Mouse (Mus musculus): ENCODE measurements around the gene Exoc1. TPM values are rescaled to one million over a fixed set of nuclear protein-coding genes. Genes with fewer than 3 reads are reported as not detected.

Gene Exoc1
- total RNA-seq (2021): 10 to 100 TPM; 55.4 to 59.9 TPM
- long read RNA-seq, experiment 1, partial matches to known transcripts: 1 of 8 reads
- long read RNA-seq, experiment 1, other reads (novel, unspliced or antisense): 4 of 8 reads
- long read RNA-seq, experiment 2, partial matches to known transcripts: 1 of 4 reads
- long read RNA-seq, experiment 2, other reads (novel, unspliced or antisense): 2 of 4 reads

DNA sequence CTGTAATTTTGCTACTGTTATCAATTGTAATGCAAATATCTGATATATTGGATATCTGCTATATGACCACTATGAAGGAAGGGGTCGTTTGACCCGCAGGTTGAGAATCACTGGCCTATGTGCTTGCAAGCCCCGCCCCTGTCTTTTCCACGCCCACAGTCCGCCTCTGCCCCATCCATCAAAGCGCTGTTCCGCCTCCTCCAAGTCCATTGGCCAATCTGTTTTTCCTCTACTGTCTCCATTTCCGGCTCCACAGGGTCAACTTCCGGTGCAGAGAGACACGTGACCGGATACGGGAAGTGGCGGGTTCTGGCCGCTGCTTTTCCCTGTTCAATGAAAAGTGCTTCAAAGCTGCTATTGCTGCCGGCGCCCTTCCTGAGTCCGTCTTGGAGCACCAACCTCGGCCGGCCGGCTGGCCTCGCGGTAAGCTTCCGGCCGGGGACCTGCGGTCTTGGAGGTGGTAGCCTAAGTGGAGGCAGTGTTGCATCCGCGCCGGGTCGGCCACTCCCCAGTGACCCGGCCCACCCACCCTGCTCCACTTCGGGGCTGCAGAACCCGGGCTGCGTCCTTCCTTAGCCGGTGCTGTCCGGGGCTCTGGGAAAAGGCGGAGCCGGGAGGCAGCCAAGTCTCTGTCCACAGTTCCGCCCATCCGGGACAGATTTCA lies at the start of gene Exoc1:
TSS of gene Exoc1 (plus strand) at position 272 of the 664 bp plus-strand sequence.
- TF ChIP-seq CTCF (IDR thresholded peaks at IDR 0.05): no peak
- H3K27ac ChIP-seq: peak within 1 kb of the TSS; percentile 75
- peak within 1 kb of the TSS; percentile 92 for H3K4me3 ChIP-seq
- intact Hi-C loops (cut with DNase I): loop anchor here (2.0 to 5.0 kb wide), 2 partner anchors 60 to 227 kb away; partner anchors contain the start of genes Cep135 and Clock
- peak; percentile 89 to 93 for DNase-seq (ENCODE audit: extremely low spot score in 1 of 2, low spot score in 2 of 2)

GRCm38 (mm10) chr5:76483811-76484210 lies 45.3 kb upstream of the Exoc1 start, which contains the start of gene Gm7271:
TSS of gene Gm7271 (plus strand) at chr5:76484040.
- DNase-seq (ENCODE audit: extremely low spot score in 1 of 2, low spot score in 2 of 2): no peak
- intact Hi-C loops (cut with DNase I): no loop called here
- H3K4me3 ChIP-seq: no peak within 1 kb of the TSS
- TF ChIP-seq CTCF (IDR thresholded peaks at IDR 0.05): no peak
- no peak within 1 kb of the TSS for H3K27ac ChIP-seq

DNA sequence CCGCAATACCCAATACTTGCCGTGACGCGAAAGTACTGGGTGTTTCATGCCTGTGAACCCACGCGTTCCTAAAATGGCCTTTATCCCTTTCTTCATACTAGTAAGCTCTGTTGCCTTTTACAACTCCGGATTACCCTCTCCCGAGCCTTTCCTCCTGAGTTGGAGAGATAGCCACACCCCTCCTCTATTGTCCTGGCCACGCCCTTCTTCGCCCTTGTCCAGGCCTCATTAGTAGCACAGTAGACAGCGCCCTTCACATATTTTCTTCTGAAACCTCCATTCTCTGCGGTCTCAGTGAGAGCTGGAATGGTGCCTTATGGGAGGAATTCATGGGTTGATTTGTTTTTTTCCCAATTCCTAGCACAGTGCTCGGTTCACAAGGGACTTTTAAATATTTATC lies 34.0 kb upstream of the Exoc1 start:
- H3K4me3 ChIP-seq: no peak overlapping the region
- no peak overlapping the region for H3K27ac ChIP-seq
- no peak for DNase-seq (ENCODE audit: extremely low spot score in 1 of 2, low spot score in 2 of 2)
- intact Hi-C loops (cut with DNase I): no loop called here
- TF ChIP-seq CTCF (IDR thresholded peaks at IDR 0.05): no peak

- no peak overlapping the region for H3K27ac ChIP-seq
- intact Hi-C loops (cut with DNase I): no loop called here
- no peak for TF ChIP-seq CTCF (IDR thresholded peaks at IDR 0.05)
- no peak overlapping the region for H3K4me3 ChIP-seq
- DNase-seq (ENCODE audit: extremely low spot score in 1 of 2, low spot score in 2 of 2): no peak
Observed at GRCm38 (mm10) chr5:76522446-76522845, 6.7 kb upstream of the Exoc1 start.

DNA sequence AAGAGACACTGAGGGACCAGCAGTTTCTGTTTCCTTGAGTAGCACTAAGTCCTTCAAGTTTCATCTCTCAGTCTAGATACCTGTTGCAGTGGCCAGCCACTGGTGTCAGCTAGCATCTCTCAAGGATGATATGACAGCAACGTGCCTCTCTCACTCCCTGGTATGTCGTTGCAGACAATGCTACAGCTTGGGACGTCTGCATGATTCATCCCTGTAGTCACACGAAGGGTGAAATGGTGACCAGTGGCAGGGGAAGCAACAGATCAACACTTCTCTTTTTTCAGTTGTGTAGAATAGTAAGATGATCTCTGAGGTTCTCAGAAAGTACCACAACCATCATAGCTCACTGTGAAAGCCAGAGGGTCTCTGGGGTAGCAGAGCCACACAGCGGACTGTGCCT lies 4.5 kb upstream of the Exoc1 start:
- no peak for DNase-seq (ENCODE audit: extremely low spot score in 1 of 2, low spot score in 2 of 2)
- intact Hi-C loops (cut with DNase I): loop anchor here (5.0 kb wide), 1 partner anchor 222 kb away; the partner anchor contains the start of gene Clock
- no peak for TF ChIP-seq CTCF (IDR thresholded peaks at IDR 0.05)
- H3K27ac ChIP-seq: no peak overlapping the region
- H3K4me3 ChIP-seq: no peak overlapping the region

GRCm38 (mm10) chr5:76525066-76525465 lies 4.0 kb upstream of the Exoc1 start:
- Histone ChIP-seq H3K27ac (no peak overlapping the region), H3K4me3 (no peak overlapping the region)
- intact Hi-C loops (cut with DNase I): loop anchor here (5.0 kb wide), 1 partner anchor 223 kb away; the partner anchor contains the start of gene Clock
- no peak for TF ChIP-seq CTCF (IDR thresholded peaks at IDR 0.05)
- DNase-seq (ENCODE audit: extremely low spot score in 1 of 2, low spot score in 2 of 2): no peak

GRCm38 (mm10) chr5:76525829-76526228 lies 3.3 kb upstream of the Exoc1 start:
- no peak for DNase-seq (ENCODE audit: extremely low spot score in 1 of 2, low spot score in 2 of 2)

GRCm38 (mm10) chr5:76529704-76530066 lies 574 bp downstream of the Exoc1 start:
- H3K27ac ChIP-seq: peak overlapping the region; percentile 75

More at GRCm38 (mm10) chr5:76525829-76526228, 3.3 kb upstream of the Exoc1 start:
- intact Hi-C loops (cut with DNase I): loop anchor here (5.0 kb wide), 1 partner anchor 224 kb away; the partner anchor contains the start of gene Clock
- TF ChIP-seq CTCF (IDR thresholded peaks at IDR 0.05): peak; percentile 40
- Histone ChIP-seq H3K27ac (no peak overlapping the region), H3K4me3 (no peak overlapping the region)

GRCm38 (mm10) chr5:76533186-76533585 lies 4.1 kb downstream of the Exoc1 start:
- Histone ChIP-seq H3K27ac (no peak overlapping the region), H3K4me3 (no peak overlapping the region)
- TF ChIP-seq CTCF (IDR thresholded peaks at IDR 0.05): no peak
- intact Hi-C loops (cut with DNase I): loop anchor here (10.0 kb wide), 1 partner anchor 108 kb away; no protein-coding TSS in a partner anchor
- no peak for DNase-seq (ENCODE audit: extremely low spot score in 1 of 2, low spot score in 2 of 2)

More at GRCm38 (mm10) chr5:76529704-76530066, 574 bp downstream of the Exoc1 start:
- no peak for TF ChIP-seq CTCF (IDR thresholded peaks at IDR 0.05)
- intact Hi-C loops (cut with DNase I): loop anchor here (2.0 to 10.0 kb wide), 3 partner anchors 59 to 227 kb away; partner anchors contain the start of genes Cep135 and Clock
- DNase-seq (ENCODE audit: extremely low spot score in 1 of 2, low spot score in 2 of 2): no peak
- peak overlapping the region; percentile 92 for H3K4me3 ChIP-seq

DNA sequence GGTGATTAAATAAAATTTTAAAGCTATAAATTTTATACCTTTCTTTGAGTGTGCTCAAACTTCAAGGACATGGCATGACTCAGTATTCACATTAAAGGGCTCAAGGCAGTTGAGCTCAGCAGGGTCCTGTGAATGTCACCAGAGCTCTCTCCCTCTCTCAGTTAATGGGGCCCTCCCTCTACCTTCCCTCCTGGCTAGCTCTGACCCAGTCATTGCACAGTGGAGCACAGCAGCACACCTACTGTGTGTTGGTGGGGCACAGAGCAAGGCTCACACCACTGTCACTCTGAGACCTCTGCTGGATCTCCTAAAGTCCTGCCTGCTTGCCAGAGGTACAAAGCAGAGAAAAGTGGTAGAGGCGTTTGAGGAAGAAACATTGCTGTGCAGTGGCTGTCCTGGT lies 7.1 kb downstream of the Exoc1 start:
- DNase-seq (ENCODE audit: extremely low spot score in 1 of 2, low spot score in 2 of 2): no peak
- H3K27ac ChIP-seq: no peak overlapping the region
- no peak overlapping the region for H3K4me3 ChIP-seq
- no peak for TF ChIP-seq CTCF (IDR thresholded peaks at IDR 0.05)
- intact Hi-C loops (cut with DNase I): loop anchor here (10.0 kb wide), 1 partner anchor 111 kb away; no protein-coding TSS in a partner anchor

DNA sequence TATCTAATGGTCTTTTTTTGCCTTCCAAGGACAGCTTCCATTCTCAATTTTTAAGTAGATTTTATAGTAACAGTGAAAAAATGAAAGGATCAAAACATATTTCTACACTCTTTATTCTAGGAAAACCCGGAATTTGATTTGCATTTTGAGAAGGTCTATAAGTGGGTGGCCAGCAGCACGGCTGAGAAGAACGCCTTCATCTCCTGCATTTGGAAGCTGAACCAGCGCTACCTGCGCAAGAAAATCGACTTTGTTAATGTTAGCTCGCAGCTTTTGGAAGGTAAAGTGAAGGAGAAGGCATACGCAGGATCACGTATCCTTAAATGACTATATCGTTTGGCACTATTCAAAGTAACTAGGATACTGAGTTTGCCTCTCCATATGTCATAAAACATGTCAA lies 8.5 kb downstream of the Exoc1 start:
- DNase-seq (ENCODE audit: extremely low spot score in 1 of 2, low spot score in 2 of 2): no peak
- no peak overlapping the region for H3K4me3 ChIP-seq
- peak overlapping the region; percentile 58 for H3K27ac ChIP-seq
- TF ChIP-seq CTCF (IDR thresholded peaks at IDR 0.05): no peak
- intact Hi-C loops (cut with DNase I): loop anchor here (10.0 kb wide), 1 partner anchor 113 kb away; no protein-coding TSS in a partner anchor

- peak in 1 of 2 experiments; percentile 25 for DNase-seq (ENCODE audit: extremely low spot score in 1 of 2, low spot score in 2 of 2)
- H3K27ac ChIP-seq: peak overlapping the region; percentile 66
Observed at GRCm38 (mm10) chr5:76540181-76540580, 11.1 kb downstream of the Exoc1 start.

More at GRCm38 (mm10) chr5:76540181-76540580, 11.1 kb downstream of the Exoc1 start:
- TF ChIP-seq CTCF (IDR thresholded peaks at IDR 0.05): no peak
- H3K4me3 ChIP-seq: no peak overlapping the region
- intact Hi-C loops (cut with DNase I): loop anchor here (2.0 to 10.0 kb wide), 4 partner anchors 235 to 678 kb away; partner anchors contain the start of genes Clock and Srd5a3

All from left cerebral cortex, adult 2 months (tissue).